Mouse (Mus musculus): ENCODE results near the gene Fance. TPM values are rescaled to one million over a fixed set of nuclear protein-coding genes. Genes with fewer than 3 reads are reported as not detected.

The Fance gene
- polyA plus RNA-seq (2015; fragmentation: Nextera tagmentation; extraction: Ambion mirVana): 6.7 and 7.3 TPM in 2 replicates

DNA sequence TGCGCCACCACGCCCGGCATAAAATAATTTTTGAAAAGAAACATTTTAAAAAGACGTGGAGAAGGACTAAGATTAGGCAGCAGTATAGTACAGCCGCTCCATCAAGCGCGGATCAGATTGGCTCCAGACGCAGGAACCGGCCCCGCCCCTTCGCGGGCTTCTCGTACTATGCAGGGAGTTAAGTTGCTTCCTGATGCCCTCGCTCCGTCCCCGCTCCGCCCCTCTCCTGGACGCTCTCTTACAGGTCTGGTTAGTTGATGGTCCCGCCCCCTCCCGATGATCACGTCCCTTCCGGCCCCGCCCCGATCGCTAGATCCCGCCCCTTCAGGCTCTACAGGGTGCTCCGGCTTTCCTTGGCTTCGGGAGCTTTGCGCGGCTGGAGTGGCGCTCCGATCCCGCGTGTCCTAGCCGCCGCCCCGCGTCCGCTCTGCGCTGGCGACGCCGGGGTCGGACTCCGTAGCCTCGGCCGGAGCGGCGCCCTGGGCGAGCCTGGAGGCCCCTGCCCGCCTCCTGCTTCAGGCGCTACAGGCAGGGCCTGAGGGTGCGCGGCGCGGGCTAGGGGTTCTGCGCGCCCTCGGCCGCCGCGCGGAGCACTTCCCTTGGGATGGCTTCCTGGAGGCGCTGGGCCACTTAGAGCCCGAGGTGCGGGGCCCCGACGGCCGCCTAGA is at the start of gene Fance:
Fance (plus strand) TSS at position 308 of the 668 bp plus-strand sequence.
- Histone ChIP-seq H3K4me3 (ENCODE audit: low read depth, low read length) (peak within 1 kb of the TSS; percentile 87), H3K36me3 (ENCODE audit: control insufficient read depth, insufficient read depth) (no peaks in the 10 kb centered on the region), H3K27ac (ENCODE audit: low read length) (peak within 1 kb of the TSS; percentile 84), H3K4me2 (ENCODE audit: low read depth, low read length) (peak within 1 kb of the TSS; percentile 98), H3K27me3 (ENCODE audit: control insufficient read depth, insufficient read depth, low read depth, low read length) (no peaks in the 10 kb centered on the region), H3K4me1 (ENCODE audit: control insufficient read depth, low read depth, low read length) (peaks cover 31% of the 10 kb centered on the region), H3K9me3 (replicated peaks; ENCODE audit: control insufficient read depth, low read length) (no peaks in the 10 kb centered on the region), H3K9ac (ENCODE audit: low read depth, low read length) (peak within 1 kb of the TSS; percentile 93)
- under 1% methylated on average over 64 of the region's 69 CpGs for WGBS (ENCODE audit: insufficient replicate concordance)
- ATAC-seq (ENCODE audit: low read depth): peak; percentile 98

DNA sequence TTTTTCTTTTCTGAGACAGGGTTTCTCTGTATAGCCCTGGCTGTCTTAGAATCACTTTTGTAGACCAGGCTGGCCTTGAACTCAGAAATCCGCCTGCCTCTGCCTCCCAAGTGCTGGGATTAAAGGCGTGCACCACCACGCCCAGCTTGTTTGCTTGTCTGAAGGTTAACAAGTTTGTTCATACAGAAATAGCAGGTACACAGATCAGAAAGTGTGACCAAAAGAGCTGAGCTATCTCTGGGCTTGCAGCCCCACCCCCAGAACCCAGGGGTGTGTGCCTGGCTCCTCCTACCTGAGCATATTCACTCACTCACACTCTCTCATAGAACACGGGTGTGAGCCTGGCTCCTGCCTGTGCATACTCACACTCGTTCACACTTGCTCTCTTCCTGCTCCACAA is 46.1 kb upstream of the Fance start:
- peaks cover 3% of the 10 kb centered on the region for H3K4me1 ChIP-seq (ENCODE audit: control insufficient read depth, low read depth, low read length)
- no peaks in the 10 kb centered on the region for H3K27me3 ChIP-seq (ENCODE audit: control insufficient read depth, insufficient read depth, low read depth, low read length)
- H3K27ac ChIP-seq (ENCODE audit: low read length): no peak overlapping the region
- H3K9ac ChIP-seq (ENCODE audit: low read depth, low read length): no peak overlapping the region
- H3K9me3 ChIP-seq (replicated peaks; ENCODE audit: control insufficient read depth, low read length): no peaks in the 10 kb centered on the region
- no peak overlapping the region for H3K4me3 ChIP-seq (ENCODE audit: low read depth, low read length)
- WGBS (ENCODE audit: insufficient replicate concordance): 56% methylated on average over 5 of the region's 5 CpGs
- H3K4me2 ChIP-seq (ENCODE audit: low read depth, low read length): no peak overlapping the region
- H3K36me3 ChIP-seq (ENCODE audit: control insufficient read depth, insufficient read depth): no peaks in the 10 kb centered on the region
- no peak for ATAC-seq (ENCODE audit: low read depth)

DNA sequence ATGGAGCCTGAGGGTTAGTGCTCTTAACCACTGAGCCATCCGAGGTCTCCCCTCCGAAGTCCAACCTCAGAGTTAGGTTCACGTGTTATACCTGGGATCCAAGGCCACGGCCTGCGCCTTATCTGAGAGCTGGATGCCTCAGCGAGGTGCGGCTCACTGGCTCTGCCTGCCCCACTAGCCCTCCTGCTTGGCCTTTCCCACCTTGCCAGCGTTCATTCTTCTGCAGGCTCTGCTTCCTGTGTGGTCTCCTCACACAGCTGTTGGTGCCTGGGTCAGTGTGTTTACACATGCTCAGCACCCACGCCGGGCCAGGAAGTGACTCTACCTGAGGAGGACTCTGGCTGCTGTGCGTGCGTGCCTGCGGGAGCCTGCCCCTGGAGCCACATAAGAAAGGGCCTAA is 43.2 kb upstream of the Fance start:
- Histone ChIP-seq H3K9me3 (replicated peaks; ENCODE audit: control insufficient read depth, low read length) (no peaks in the 10 kb centered on the region), H3K4me3 (ENCODE audit: low read depth, low read length) (no peak overlapping the region), H3K27ac (ENCODE audit: low read length) (no peak overlapping the region), H3K4me1 (ENCODE audit: control insufficient read depth, low read depth, low read length) (peaks cover 3% of the 10 kb centered on the region), H3K27me3 (ENCODE audit: control insufficient read depth, insufficient read depth, low read depth, low read length) (no peaks in the 10 kb centered on the region), H3K36me3 (ENCODE audit: control insufficient read depth, insufficient read depth) (no peaks in the 10 kb centered on the region), H3K4me2 (ENCODE audit: low read depth, low read length) (no peak overlapping the region), H3K9ac (ENCODE audit: low read depth, low read length) (no peak overlapping the region)
- 54% methylated on average over 13 of the region's 13 CpGs for WGBS (ENCODE audit: insufficient replicate concordance)
- peak; percentile 55; the same call in 1 of the 2 replicates for ATAC-seq (ENCODE audit: low read depth)

DNA sequence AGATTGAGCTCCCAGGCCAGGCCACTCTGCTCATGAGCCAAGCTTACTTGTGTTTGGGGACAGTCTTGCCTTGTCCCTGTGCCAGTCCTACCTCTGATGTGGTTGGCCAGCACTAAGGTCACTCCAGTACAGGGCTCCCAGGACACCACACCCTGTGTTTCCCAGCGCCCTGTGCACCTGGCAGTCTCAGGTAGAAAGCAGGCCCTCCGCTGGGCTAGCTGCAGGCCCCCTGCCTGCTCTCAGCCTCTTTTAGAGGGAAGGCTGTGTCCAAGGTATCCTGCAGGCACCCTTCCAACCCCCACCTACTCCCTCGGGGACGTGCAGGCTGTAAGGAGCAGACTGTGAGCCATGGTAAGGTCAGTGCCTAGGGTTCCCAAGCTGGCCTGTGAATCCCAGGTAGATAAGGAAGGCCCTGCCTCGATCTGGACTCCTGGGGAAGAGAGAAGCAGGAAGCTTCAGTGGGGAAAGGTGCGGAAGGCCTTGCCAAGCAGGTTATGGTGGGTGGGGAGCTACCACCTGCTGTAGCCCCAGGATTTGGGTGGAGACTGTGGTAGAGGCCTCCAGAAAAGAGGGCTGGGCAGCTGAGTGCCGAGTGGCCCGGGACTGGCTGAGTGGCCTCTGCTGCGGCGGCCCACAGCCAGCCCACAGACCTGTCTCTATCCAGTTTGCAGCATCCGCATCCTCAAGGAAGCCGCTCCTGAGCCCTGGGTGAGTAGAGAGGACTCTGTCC is 41.6 kb upstream of the Fance start:
- no peak overlapping the region for H3K9ac ChIP-seq (ENCODE audit: low read depth, low read length)
- H3K27me3 ChIP-seq (ENCODE audit: control insufficient read depth, insufficient read depth, low read depth, low read length): no peaks in the 10 kb centered on the region
- H3K9me3 ChIP-seq (replicated peaks; ENCODE audit: control insufficient read depth, low read length): no peaks in the 10 kb centered on the region
- H3K4me1 ChIP-seq (ENCODE audit: control insufficient read depth, low read depth, low read length): peaks cover 3% of the 10 kb centered on the region
- H3K4me2 ChIP-seq (ENCODE audit: low read depth, low read length): no peak overlapping the region
- H3K27ac ChIP-seq (ENCODE audit: low read length): no peak overlapping the region
- ATAC-seq (ENCODE audit: low read depth): no peak
- WGBS (ENCODE audit: insufficient replicate concordance): 75% methylated on average over 12 of the region's 12 CpGs
- no peaks in the 10 kb centered on the region for H3K36me3 ChIP-seq (ENCODE audit: control insufficient read depth, insufficient read depth)
- no peak overlapping the region for H3K4me3 ChIP-seq (ENCODE audit: low read depth, low read length)

DNA sequence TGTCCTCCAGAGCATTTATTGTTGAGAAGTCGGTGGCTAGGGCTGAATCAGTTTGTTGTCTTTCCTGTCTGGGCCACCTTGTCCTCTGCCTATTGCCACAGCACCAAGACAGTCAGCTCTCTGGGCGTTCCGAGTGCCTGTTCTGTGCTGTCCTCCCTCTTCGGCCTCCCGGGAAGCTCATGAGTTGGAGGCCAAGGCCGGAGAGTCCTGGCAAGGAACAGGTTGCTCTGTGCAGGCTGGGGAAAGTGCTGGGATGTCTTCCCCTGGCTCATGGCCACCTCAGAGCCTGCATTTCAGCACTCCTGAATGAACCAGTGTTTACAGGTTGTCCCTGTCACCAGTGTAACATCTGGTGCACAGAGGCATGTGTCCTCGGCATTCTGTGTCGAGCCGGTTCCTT is 41.0 kb upstream of the Fance start:
- H3K9me3 ChIP-seq (replicated peaks; ENCODE audit: control insufficient read depth, low read length): no peaks in the 10 kb centered on the region
- WGBS (ENCODE audit: insufficient replicate concordance): 80% methylated on average over 9 of the region's 9 CpGs
- no peak overlapping the region for H3K27ac ChIP-seq (ENCODE audit: low read length)
- peaks cover 3% of the 10 kb centered on the region for H3K4me1 ChIP-seq (ENCODE audit: control insufficient read depth, low read depth, low read length)
- H3K9ac ChIP-seq (ENCODE audit: low read depth, low read length): no peak overlapping the region
- H3K27me3 ChIP-seq (ENCODE audit: control insufficient read depth, insufficient read depth, low read depth, low read length): no peaks in the 10 kb centered on the region
- no peaks in the 10 kb centered on the region for H3K36me3 ChIP-seq (ENCODE audit: control insufficient read depth, insufficient read depth)
- no peak overlapping the region for H3K4me2 ChIP-seq (ENCODE audit: low read depth, low read length)
- ATAC-seq (ENCODE audit: low read depth): no peak
- no peak overlapping the region for H3K4me3 ChIP-seq (ENCODE audit: low read depth, low read length)

DNA sequence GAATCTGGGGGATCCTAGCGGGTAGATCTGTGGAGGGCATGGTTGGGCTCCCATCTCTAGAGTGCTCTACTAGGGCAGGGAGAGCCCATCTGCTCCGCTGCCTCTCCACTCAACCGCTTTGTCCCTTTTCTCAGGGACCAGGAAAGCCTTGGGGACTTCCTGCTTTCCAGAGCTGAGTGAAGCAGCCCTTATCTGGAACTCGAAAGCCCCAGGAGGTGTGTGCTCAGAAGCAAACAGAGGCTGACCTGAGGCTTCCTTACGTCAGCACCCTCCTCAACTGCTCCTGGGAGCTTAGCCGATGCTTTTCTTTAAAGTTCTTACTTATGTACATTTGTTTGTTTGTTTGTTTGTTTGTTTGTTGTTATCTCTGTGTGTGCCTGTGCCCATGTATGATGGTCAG is 40.5 kb upstream of the Fance start:
- no peaks in the 10 kb centered on the region for H3K36me3 ChIP-seq (ENCODE audit: control insufficient read depth, insufficient read depth)
- no peak overlapping the region for H3K4me2 ChIP-seq (ENCODE audit: low read depth, low read length)
- H3K27ac ChIP-seq (ENCODE audit: low read length): no peak overlapping the region
- H3K27me3 ChIP-seq (ENCODE audit: control insufficient read depth, insufficient read depth, low read depth, low read length): no peaks in the 10 kb centered on the region
- H3K9ac ChIP-seq (ENCODE audit: low read depth, low read length): no peak overlapping the region
- no peaks in the 10 kb centered on the region for H3K9me3 ChIP-seq (replicated peaks; ENCODE audit: control insufficient read depth, low read length)
- peaks cover 8% of the 10 kb centered on the region for H3K4me1 ChIP-seq (ENCODE audit: control insufficient read depth, low read depth, low read length)
- ATAC-seq (ENCODE audit: low read depth): no peak
- WGBS (ENCODE audit: insufficient replicate concordance): 60% methylated on average over 6 of the region's 6 CpGs
- H3K4me3 ChIP-seq (ENCODE audit: low read depth, low read length): no peak overlapping the region

DNA sequence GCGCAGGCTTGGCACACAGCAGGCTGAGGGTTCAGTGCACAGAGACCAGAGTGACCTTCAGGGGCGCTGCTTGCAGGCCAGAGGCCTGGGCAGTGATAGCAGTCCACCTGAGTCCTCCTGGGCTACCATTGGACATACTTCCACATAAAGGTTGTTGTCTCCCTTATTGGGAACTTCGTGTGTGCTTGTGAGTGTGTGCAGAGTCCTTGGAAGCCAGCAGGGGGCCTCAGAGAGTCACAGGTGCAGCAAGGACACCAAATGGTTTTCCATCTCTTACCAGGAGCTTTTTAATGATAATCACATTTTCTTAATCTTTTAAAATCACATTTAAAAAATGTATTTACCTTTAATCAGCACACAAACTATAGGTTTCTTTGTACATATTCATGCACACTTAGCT is 38.6 kb upstream of the Fance start:
- Histone ChIP-seq H3K9me3 (replicated peaks; ENCODE audit: control insufficient read depth, low read length) (no peaks in the 10 kb centered on the region), H3K4me3 (ENCODE audit: low read depth, low read length) (no peak overlapping the region), H3K4me2 (ENCODE audit: low read depth, low read length) (no peak overlapping the region), H3K27me3 (ENCODE audit: control insufficient read depth, insufficient read depth, low read depth, low read length) (no peaks in the 10 kb centered on the region), H3K9ac (ENCODE audit: low read depth, low read length) (no peak overlapping the region), H3K36me3 (ENCODE audit: control insufficient read depth, insufficient read depth) (no peaks in the 10 kb centered on the region), H3K4me1 (ENCODE audit: control insufficient read depth, low read depth, low read length) (peaks cover 17% of the 10 kb centered on the region), H3K27ac (ENCODE audit: low read length) (no peak overlapping the region)
- 56% methylated on average over 3 of the region's 3 CpGs for WGBS (ENCODE audit: insufficient replicate concordance)
- no peak for ATAC-seq (ENCODE audit: low read depth)

DNA sequence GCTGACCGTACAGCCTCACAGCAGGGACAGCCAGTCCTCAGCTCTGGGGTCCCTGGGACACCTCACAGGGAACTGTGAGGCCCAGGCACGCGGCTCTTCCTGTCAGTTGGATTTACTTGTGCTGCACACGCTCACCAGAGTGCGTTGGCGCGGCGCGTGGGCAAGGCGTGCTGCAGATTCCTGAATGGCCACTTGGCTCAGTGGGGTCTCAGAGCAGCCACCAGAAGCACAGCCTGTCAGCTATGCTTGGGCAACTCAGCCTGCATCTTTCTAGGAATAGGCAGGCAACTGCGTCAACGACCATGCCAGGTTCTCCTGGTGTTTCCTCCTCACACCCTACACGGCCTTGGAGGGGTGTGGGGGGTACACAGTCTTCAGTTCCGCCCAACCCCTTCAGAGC is 36.1 kb upstream of the Fance start:
- Histone ChIP-seq H3K27me3 (ENCODE audit: control insufficient read depth, insufficient read depth, low read depth, low read length) (no peaks in the 10 kb centered on the region), H3K9me3 (replicated peaks; ENCODE audit: control insufficient read depth, low read length) (no peaks in the 10 kb centered on the region), H3K4me1 (ENCODE audit: control insufficient read depth, low read depth, low read length) (peaks cover 25% of the 10 kb centered on the region), H3K9ac (ENCODE audit: low read depth, low read length) (no peak overlapping the region), H3K36me3 (ENCODE audit: control insufficient read depth, insufficient read depth) (no peaks in the 10 kb centered on the region), H3K4me3 (ENCODE audit: low read depth, low read length) (no peak overlapping the region), H3K27ac (ENCODE audit: low read length) (no peak overlapping the region), H3K4me2 (ENCODE audit: low read depth, low read length) (no peak overlapping the region)
- ATAC-seq (ENCODE audit: low read depth): no peak
- 86% methylated on average over 14 of the region's 14 CpGs for WGBS (ENCODE audit: insufficient replicate concordance)

DNA sequence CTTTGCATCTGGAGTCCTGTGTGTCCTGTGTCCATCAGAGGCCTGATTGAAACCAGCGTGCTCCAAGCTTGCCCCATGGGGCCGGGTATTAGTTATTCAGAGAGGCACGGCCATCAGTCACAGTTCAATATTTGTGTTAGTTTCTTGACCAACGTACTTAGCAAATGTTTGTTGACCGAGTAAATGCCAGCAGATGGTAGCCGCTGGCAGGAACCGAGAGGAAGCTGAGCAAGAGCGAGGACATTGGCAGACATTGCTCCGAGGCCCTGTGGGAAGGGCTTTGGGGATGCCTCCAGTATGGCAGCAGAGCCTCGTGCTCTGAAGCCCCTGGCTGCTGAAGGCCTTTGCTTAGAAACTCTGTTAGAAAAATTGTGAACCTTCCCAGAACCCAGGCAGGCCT is 35.6 kb upstream of the Fance start:
- Histone ChIP-seq H3K36me3 (ENCODE audit: control insufficient read depth, insufficient read depth) (no peaks in the 10 kb centered on the region), H3K4me3 (ENCODE audit: low read depth, low read length) (no peak overlapping the region), H3K9ac (ENCODE audit: low read depth, low read length) (no peak overlapping the region), H3K9me3 (replicated peaks; ENCODE audit: control insufficient read depth, low read length) (no peaks in the 10 kb centered on the region), H3K27me3 (ENCODE audit: control insufficient read depth, insufficient read depth, low read depth, low read length) (no peaks in the 10 kb centered on the region), H3K27ac (ENCODE audit: low read length) (no peak overlapping the region), H3K4me1 (ENCODE audit: control insufficient read depth, low read depth, low read length) (peaks cover 25% of the 10 kb centered on the region), H3K4me2 (ENCODE audit: low read depth, low read length) (no peak overlapping the region)
- WGBS (ENCODE audit: insufficient replicate concordance): 63% methylated on average over 10 of the region's 10 CpGs
- no peak for ATAC-seq (ENCODE audit: low read depth)

Data from liver, embryonic 16.5 days (tissue).